Mouse (Mus musculus) liver, embryonic 16.5 days (tissue): ENCODE data around the gene Npas3. TPM values are rescaled to one million over a fixed set of nuclear protein-coding genes. Genes with fewer than 3 reads are reported as not detected.

Experiments
- ATAC-seq: fragments of 200-750 bp; cut with Nextera tagmentation; 2 replicates; pipeline ENCODE4 v1.8.0; 2017; ENCODE audit warnings: low read depth, mild to moderate bottlenecking, moderate number of reproducible peaks, moderate library complexity
- H3K27ac ChIP-seq: fragments of 300-500 bp; sonication (generic); 2 replicates; pipeline ENCODE4 v1.5.1; 2014; ENCODE audit warnings: mild to moderate bottlenecking, low read length
- H3K27me3 ChIP-seq: fragments of 300-500 bp; sonication (generic); 2 replicates; pipeline ENCODE4 v1.6.1; 2014; ENCODE audit warnings: low read depth, low read length, mixed read lengths; ENCODE audit not compliant: control insufficient read depth, insufficient read depth
- H3K36me3 ChIP-seq: fragments of 300-500 bp; sonication (generic); 2 replicates; pipeline ENCODE4 v1.6.1; 2014; ENCODE audit warnings: mild to moderate bottlenecking; ENCODE audit not compliant: control insufficient read depth, insufficient read depth
- H3K4me1 ChIP-seq: fragments of 300-500 bp; sonication (generic); 2 replicates; pipeline ENCODE4 v1.6.1; 2014; ENCODE audit warnings: low read depth, low read length, mixed read lengths; ENCODE audit not compliant: control insufficient read depth
- H3K4me2 ChIP-seq: fragments of 300-500 bp; sonication (generic); 2 replicates; pipeline ENCODE4 v1.6.1; 2014; ENCODE audit warnings: low read depth, low read length, mixed read lengths
- H3K4me3 ChIP-seq: fragments of 300-500 bp; sonication (generic); 2 replicates; pipeline ENCODE4 v1.5.1; 2014; ENCODE audit warnings: low read depth, mild to moderate bottlenecking, low read length
- H3K9ac ChIP-seq: fragments of 300-500 bp; sonication (generic); 2 replicates; pipeline ENCODE4 v1.6.1; 2014; ENCODE audit warnings: low read depth, low read length
- H3K9me3 ChIP-seq: fragments of 300-500 bp; sonication (generic); replicated peaks from 2 replicates; pipeline ENCODE4 v1.6.1; 2016; ENCODE audit warnings: low read length; ENCODE audit not compliant: control insufficient read depth
- WGBS: fragments of 180-500 bp; shearing (Covaris S2); extraction: QIAGEN DNeasy Blood & Tissue Kit; methylation state at CpG from one replicate; pipeline ENCODE4 v1.1.7; 2014; ENCODE audit not compliant: insufficient replicate concordance; 5-methylcytosine and 5-hydroxymethylcytosine counted together
- polyA plus RNA-seq: library from polyadenylated mRNA; unstranded; fragments of >200 nt; fragmentation: Nextera tagmentation; extraction: Ambion mirVana; gene quantifications from 2 replicates; pipeline ENCODE4 v1.2.1, GENCODE M21; 2015

The Npas3 gene
- polyA plus RNA-seq, 1 experiment from 2014 or later, result 0.12 TPM

DNA sequence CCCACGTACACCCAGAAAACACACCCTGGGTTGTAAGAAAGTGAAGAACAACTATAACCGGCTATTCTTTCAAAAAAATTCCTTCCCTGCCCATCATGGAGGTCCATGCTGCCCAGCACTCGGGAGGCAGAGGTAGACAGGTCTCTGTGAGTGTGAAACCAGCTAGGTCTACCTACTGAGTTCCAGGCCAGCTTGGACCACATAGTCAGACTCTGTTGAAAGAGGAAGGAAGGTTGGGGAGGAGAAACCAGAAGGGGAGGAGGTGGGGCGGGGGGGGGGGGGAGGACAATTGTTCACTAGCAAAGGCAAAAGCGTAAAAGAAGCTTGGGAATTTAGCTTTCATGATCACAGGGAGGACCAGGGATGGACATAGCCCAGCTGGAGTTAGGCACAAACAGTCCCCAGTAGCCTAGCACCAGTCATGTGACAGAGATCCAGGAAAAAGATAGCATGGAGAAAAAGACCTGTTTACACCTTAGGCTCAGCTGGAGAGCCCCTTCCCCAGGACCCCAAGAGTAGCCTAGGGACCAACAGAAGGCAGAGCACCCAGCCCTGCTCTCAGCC lies 852.9 kb downstream of the Npas3 start:
- no peak overlapping the region for H3K9ac ChIP-seq
- no peak for ATAC-seq

DNA sequence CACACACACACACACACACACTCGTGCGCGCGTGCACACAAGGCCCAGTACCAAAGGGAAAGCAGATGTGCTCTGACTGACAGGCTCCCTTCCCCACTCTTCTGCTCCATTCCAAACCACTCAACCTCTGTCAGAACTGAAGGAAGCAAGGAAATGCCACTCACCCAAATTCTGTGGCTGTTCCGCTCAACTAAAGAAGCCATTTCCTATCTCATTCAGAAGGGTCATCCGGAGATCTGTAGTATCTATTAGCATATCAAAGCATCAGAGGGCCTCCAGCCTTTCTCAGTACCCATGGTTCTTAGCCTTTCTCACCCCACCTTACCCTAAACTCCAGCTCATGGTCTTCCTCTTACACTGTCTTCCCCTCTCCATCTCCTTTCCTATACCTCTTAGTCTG lies 854.0 kb downstream of the Npas3 start:
- Histone ChIP-seq H3K4me1 (no peaks in the 10 kb centered on the region), H3K36me3 (no peaks in the 10 kb centered on the region), H3K27me3 (no peaks in the 10 kb centered on the region), H3K27ac (no peak overlapping the region), H3K9me3 (no peaks in the 10 kb centered on the region), H3K4me3 (no peak overlapping the region), H3K4me2 (no peak overlapping the region), H3K9ac (no peak overlapping the region)
- 63% methylated on average over 6 of the region's 6 CpGs for WGBS
- ATAC-seq, result no peak

More for the DNA sequence above, 852.9 kb downstream of the Npas3 start:
- Histone ChIP-seq H3K36me3 (no peaks in the 10 kb centered on the region), H3K27me3 (no peaks in the 10 kb centered on the region), H3K4me1 (no peaks in the 10 kb centered on the region), H3K4me2 (no peak overlapping the region), H3K27ac (no peak overlapping the region), H3K4me3 (no peak overlapping the region), H3K9me3 (no peaks in the 10 kb centered on the region)
- WGBS, result 51% methylated on average over 4 of the region's 5 CpGs

DNA sequence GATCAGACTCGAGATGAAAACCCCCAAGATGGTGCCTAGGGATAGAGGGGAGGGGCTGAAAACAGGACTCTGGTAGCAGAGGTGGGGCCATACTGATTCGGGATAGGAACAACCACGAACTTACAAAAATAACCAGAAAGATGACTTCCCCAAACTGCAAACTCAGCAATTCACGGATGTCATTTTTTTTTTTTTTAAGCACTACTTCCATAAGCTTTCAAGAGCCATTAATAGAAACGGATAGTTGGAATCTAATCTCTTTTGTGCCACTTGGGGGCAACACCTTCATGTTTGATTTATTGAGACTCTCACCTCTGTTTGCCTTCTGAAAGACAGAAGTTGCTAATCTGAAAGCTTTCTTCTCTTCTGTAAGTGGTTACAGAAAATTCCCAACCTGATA lies 857.1 kb downstream of the Npas3 start:
- H3K4me2 ChIP-seq, result no peak overlapping the region
- no peaks in the 10 kb centered on the region for H3K4me1 ChIP-seq
- 17% methylated on average over 5 of the region's 5 CpGs for WGBS
- H3K9ac ChIP-seq, result no peak overlapping the region
- H3K4me3 ChIP-seq, result no peak overlapping the region
- H3K27ac ChIP-seq, result no peak overlapping the region
- H3K27me3 ChIP-seq, result no peaks in the 10 kb centered on the region
- H3K9me3 ChIP-seq, result no peaks in the 10 kb centered on the region
- no peaks in the 10 kb centered on the region for H3K36me3 ChIP-seq
- no peak for ATAC-seq

DNA sequence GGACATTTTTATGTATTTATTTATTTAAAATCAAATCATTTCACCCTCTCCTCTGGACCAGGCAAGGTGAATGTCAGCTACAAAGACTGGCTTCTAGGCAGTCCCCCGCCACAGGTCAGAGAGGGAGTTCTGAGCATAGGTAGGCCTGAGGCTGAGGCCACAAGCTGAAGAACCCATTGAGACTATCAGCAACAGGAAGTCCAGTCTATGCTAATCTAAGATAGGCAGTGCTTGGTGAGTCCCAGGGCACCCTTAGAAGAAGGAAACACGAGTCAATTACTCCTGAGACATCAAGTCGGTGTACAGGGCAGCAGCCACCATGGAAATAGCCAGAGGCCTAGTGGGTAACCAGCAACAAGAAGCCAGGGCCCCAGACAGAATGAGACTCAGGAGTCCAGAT lies 857.5 kb downstream of the Npas3 start:
- Histone ChIP-seq H3K36me3 (no peaks in the 10 kb centered on the region), H3K27me3 (no peaks in the 10 kb centered on the region), H3K4me1 (no peaks in the 10 kb centered on the region), H3K4me3 (no peak overlapping the region), H3K4me2 (no peak overlapping the region), H3K9me3 (no peaks in the 10 kb centered on the region), H3K27ac (no peak overlapping the region), H3K9ac (no peak overlapping the region)
- no peak for ATAC-seq
- 34% methylated on average over 3 of the region's 3 CpGs for WGBS

DNA sequence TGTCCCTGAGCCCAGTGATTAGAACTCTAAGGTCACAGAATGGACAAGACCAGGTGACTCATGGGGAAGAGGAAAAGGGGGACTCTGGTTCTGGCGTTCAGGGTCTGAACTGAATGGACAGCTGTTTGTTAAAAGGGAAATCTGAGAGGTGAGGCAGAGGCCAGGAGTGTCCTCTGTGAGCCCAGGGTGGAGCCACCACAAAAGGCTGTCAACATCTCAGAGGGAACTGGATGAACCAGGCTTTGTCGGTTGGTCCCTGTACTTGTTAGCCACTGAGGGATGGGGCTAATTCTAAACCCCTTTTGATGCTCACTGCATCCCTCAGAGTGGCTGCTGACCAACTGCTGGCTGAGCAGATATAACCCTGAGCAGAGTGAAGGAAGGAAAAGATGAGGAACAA lies 861.9 kb downstream of the Npas3 start:
- no peak overlapping the region for H3K9ac ChIP-seq
- no peaks in the 10 kb centered on the region for H3K27me3 ChIP-seq
- no peak for ATAC-seq
- WGBS, result 37% methylated on average over 2 of the region's 2 CpGs
- H3K36me3 ChIP-seq, result no peaks in the 10 kb centered on the region
- H3K4me2 ChIP-seq, result no peak overlapping the region
- H3K27ac ChIP-seq, result no peak overlapping the region
- no peak overlapping the region for H3K4me3 ChIP-seq
- no peaks in the 10 kb centered on the region for H3K4me1 ChIP-seq
- no peaks in the 10 kb centered on the region for H3K9me3 ChIP-seq

DNA sequence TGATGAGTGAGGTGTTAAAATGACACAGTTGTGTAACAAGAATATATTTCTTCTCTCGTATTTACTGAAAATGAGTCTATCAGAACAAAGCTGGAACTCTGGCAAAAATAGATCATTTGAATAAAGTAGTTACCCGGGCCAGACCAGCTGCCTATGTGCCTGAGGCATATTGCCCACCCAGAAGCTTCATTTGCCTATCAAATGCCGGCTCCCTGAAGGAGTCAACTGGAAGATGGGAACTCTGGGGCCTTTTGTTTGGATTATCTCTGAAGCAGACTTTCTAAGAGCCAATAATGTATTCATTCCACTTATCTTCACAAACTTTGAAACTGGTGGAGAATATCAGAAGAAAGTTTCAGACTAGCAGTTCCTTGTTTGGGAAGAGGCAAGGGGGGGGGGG lies 862.5 kb downstream of the Npas3 start:
- H3K36me3 ChIP-seq, result no peaks in the 10 kb centered on the region
- no peaks in the 10 kb centered on the region for H3K27me3 ChIP-seq
- H3K4me1 ChIP-seq, result no peaks in the 10 kb centered on the region
- H3K9me3 ChIP-seq, result no peaks in the 10 kb centered on the region
- WGBS, result 53% methylated on average over 3 of the region's 3 CpGs
- no peak overlapping the region for H3K4me2 ChIP-seq
- ATAC-seq, result no peak
- H3K4me3 ChIP-seq, result no peak overlapping the region
- H3K27ac ChIP-seq, result no peak overlapping the region
- no peak overlapping the region for H3K9ac ChIP-seq

DNA sequence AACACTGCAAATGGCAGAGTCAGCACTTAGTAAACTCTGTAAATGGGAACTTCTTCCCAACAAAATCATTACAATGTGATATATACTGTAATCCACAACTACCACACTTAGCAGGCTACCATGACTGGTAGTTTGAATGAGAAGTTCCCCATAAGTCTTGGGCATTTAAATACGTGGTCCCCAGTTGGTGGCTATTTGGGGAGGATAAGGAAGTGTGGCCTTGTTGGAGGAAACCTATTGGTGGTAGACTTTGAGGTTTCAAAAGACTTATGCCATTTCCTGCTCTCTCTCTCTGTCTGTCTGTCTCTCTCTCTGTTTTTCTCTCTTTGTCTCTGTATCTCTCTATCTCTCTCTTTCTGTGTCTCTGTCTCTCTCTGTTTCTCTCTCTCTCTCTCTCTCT lies 871.9 kb downstream of the Npas3 start:
- Histone ChIP-seq H3K27ac (no peak overlapping the region), H3K4me1 (no peaks in the 10 kb centered on the region), H3K27me3 (no peaks in the 10 kb centered on the region), H3K36me3 (no peaks in the 10 kb centered on the region), H3K4me2 (no peak overlapping the region), H3K9ac (no peak overlapping the region), H3K4me3 (no peak overlapping the region), H3K9me3 (no peaks in the 10 kb centered on the region)
- no peak for ATAC-seq
- WGBS, result 10% methylated on average over 1 of the region's 1 CpGs

DNA sequence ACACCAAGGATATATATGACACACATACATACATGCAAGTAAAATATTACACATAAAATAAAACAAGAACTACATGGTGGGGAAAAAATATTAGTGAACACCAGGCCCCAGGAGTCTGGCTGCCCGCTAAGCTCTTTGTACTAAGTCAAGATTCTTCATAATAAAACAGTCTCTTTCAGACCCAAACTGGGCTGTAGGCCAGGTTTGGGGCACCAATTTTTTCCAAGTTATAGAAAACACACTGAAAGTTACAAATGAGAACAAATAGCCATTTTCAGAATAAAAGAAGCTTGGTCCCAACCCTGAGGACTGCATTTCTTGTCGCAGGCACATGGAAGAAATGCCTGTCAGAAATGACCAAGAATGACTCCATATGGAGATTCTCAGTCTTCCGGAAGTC lies 872.8 kb downstream of the Npas3 start:
- no peaks in the 10 kb centered on the region for H3K36me3 ChIP-seq
- WGBS, result 75% methylated on average over 3 of the region's 3 CpGs
- no peaks in the 10 kb centered on the region for H3K9me3 ChIP-seq
- ATAC-seq, result no peak
- no peaks in the 10 kb centered on the region for H3K27me3 ChIP-seq
- H3K27ac ChIP-seq, result no peak overlapping the region
- H3K4me1 ChIP-seq, result no peaks in the 10 kb centered on the region
- H3K4me3 ChIP-seq, result no peak overlapping the region
- no peak overlapping the region for H3K9ac ChIP-seq
- H3K4me2 ChIP-seq, result no peak overlapping the region
